Mouse (Mus musculus) kidney, adult 8-10 months (tissue): ENCODE measurements around the gene Atpaf2.

ENCODE experiments used
- DNase-seq, 2 experiments: peaks; one replicate each; pipeline ENCODE4 v3.0.0; 2022

Atpaf2 gene

GRCm38 (mm10) chr11:60396546-60396945 is 21.7 kb downstream of the Atpaf2 start:
- DNase-seq, result no peak

- DNase-seq, result no peak
These were observed 26.9 kb downstream of the Atpaf2 start for GRCm38 (mm10) chr11:60391346-60391745.

- DNase-seq, result peak in 1 of 2 experiments; percentile 3
These were observed 30.3 kb downstream of the Atpaf2 start for GRCm38 (mm10) chr11:60387944-60388343.

- no peak for DNase-seq
These were observed 32.3 kb downstream of the Atpaf2 start for GRCm38 (mm10) chr11:60385946-60386345.

GRCm38 (mm10) chr11:60384762-60385421 is 33.4 kb downstream of the Atpaf2 start:
- no peak for DNase-seq

- no peak for DNase-seq
These were observed 34.7 kb downstream of the Atpaf2 start for GRCm38 (mm10) chr11:60383518-60383917.

- no peak for DNase-seq
These were observed 43.8 kb downstream of the Atpaf2 start for GRCm38 (mm10) chr11:60374481-60374880.

GRCm38 (mm10) chr11:60370431-60370830 is 47.8 kb downstream of the Atpaf2 start:
- no peak for DNase-seq

- DNase-seq, result no peak
These were observed 48.8 kb downstream of the Atpaf2 start for GRCm38 (mm10) chr11:60369448-60369847.

- DNase-seq, result no peak
These were observed 49.3 kb downstream of the Atpaf2 start for GRCm38 (mm10) chr11:60368909-60369308.

- no peak for DNase-seq
These were observed 51.0 kb downstream of the Atpaf2 start for GRCm38 (mm10) chr11:60367256-60367655.

- DNase-seq, result no peak
These were observed 51.8 kb downstream of the Atpaf2 start for GRCm38 (mm10) chr11:60366239-60367019.

GRCm38 (mm10) chr11:60360631-60361201 is 57.5 kb downstream of the Atpaf2 start:
- DNase-seq, result peak in 1 of 2 experiments; percentile 36

GRCm38 (mm10) chr11:60359936-60360335 is 58.3 kb downstream of the Atpaf2 start:
- DNase-seq, result no peak

GRCm38 (mm10) chr11:60359138-60359537 is 59.1 kb downstream of the Atpaf2 start:
- DNase-seq, result no peak

- no peak for DNase-seq
These were observed 59.7 kb downstream of the Atpaf2 start for GRCm38 (mm10) chr11:60358548-60358947.

- no peak for DNase-seq
These were observed 61.1 kb downstream of the Atpaf2 start for GRCm38 (mm10) chr11:60357116-60357515.

GRCm38 (mm10) chr11:60355952-60356351 is 62.3 kb downstream of the Atpaf2 start:
- no peak for DNase-seq

- peak; percentile 100 for DNase-seq
These were observed 65.5 kb downstream of the Atpaf2 start, which contains the start of the genes Tom1l2 and Drc3 for GRCm38 (mm10) chr11:60352559-60353411. Gene Tom1l2 (minus strand): TSS chr11:60352905. Gene Drc3 (plus strand): TSS chr11:60353329.

GRCm38 (mm10) chr11:60351925-60352371 is 66.3 kb downstream of the Atpaf2 start:
- peak; percentile 37 to 44 for DNase-seq

- peak; percentile 57 to 76 for DNase-seq
These were observed 66.9 kb downstream of the Atpaf2 start for GRCm38 (mm10) chr11:60351388-60351787.
